Mouse (Mus musculus) olfactory bulb, adult 2 months (tissue): Measurements from ENCODE around the gene Cfap52. TPM values are rescaled to one million over a fixed set of nuclear protein-coding genes. Genes with fewer than 3 reads are reported as not detected.

Source experiments
- H3K27ac ChIP-seq: fragments of 200-500 bp; 2 replicates; pipeline ENCODE4 v1.5.1; 2012; ENCODE audit warnings: low read depth, low read length; ENCODE audit not compliant: insufficient read depth
- H3K4me1 ChIP-seq: fragments of 200-500 bp; 2 replicates; pipeline ENCODE4 v1.6.1; 2012; ENCODE audit warnings: low read length; ENCODE audit not compliant: control insufficient read depth, insufficient read depth
- H3K4me3 ChIP-seq: fragments of 200-500 bp; 2 replicates; pipeline ENCODE4 v1.5.1; 2012; ENCODE audit warnings: mild to moderate bottlenecking, low read depth, low read length, moderate library complexity; ENCODE audit not compliant: insufficient read depth
- CTCF ChIP-seq: fragments of 200-500 bp; IDR thresholded peaks from 2 replicates; pipeline ENCODE4 v1.5.1; 2012; ENCODE audit warnings: low read depth, mild to moderate bottlenecking, low read length, moderate library complexity; ENCODE audit not compliant: insufficient read depth
- POLR2A ChIP-seq: fragments of 200-500 bp; IDR thresholded peaks from 2 replicates; pipeline ENCODE4 v1.6.1; 2012; ENCODE audit warnings: mild to moderate bottlenecking, low read depth, low read length, moderate library complexity; ENCODE audit not compliant: insufficient read depth
- WGBS: fragments of 180-500 bp; shearing (Covaris S2); methylation state at CpG from one replicate; pipeline ENCODE4 v1.1.7; 2018; 5-methylcytosine and 5-hydroxymethylcytosine counted together
- polyA plus RNA-seq: library from polyadenylated mRNA; stranded (reverse); fragments of >200 nt; gene quantifications from 2 replicates; pipeline ENCODE4 v1.2.4, GENCODE M21; 2012; ENCODE audit warnings: low replicate concordance; ENCODE audit not compliant: missing spikeins, insufficient read depth, insufficient read length

Gene Cfap52
- polyA plus RNA-seq, 1 experiment: not detected

DNA sequence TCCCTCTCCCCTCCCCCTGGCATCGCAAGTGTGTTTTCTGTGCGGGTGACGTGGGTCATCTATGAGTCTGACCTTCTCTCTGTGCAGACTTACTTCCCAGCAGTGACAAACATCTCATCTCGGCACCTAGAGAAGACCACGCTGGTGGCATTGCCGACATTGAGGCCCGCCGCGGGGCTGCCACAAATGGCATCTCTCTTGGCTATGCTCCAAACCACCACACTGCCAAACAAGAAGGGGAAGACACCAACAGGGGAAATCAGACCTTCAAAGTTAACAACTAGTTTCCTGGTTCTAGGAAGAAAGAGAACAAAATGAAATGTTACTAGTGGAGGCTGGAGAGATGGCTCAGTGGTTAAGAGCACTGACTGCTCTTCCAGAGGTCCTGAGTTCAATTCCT lies 16.0 kb downstream of the Cfap52 start:
- TF ChIP-seq CTCF (no peak), POLR2A (no peak)
- Histone ChIP-seq H3K27ac (no peak overlapping the region), H3K4me3 (no peak overlapping the region), H3K4me1 (no peaks in the 10 kb centered on the region)
- 72% methylated on average over 9 of the region's 9 CpGs for WGBS

DNA sequence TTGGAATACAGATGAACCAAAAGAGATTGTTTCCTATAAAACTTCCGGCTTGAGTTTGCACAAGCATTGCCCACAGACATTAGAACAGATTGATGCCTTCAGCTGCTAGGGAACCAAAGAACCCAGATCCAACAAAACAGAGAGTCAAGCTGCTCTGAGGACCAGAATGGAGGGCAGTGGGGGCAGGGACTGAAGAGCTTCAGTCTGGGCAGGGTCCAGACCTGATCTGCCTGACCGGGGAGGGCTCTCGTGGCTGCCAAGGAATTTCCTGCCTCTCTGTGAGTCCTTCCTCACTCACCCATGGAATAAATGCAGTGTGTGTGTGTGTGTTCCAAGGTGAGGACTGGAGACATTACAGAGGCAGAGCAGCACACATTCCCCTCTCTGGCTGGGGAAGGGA lies 17.2 kb downstream of the Cfap52 start:
- H3K27ac ChIP-seq: no peak overlapping the region

DNA sequence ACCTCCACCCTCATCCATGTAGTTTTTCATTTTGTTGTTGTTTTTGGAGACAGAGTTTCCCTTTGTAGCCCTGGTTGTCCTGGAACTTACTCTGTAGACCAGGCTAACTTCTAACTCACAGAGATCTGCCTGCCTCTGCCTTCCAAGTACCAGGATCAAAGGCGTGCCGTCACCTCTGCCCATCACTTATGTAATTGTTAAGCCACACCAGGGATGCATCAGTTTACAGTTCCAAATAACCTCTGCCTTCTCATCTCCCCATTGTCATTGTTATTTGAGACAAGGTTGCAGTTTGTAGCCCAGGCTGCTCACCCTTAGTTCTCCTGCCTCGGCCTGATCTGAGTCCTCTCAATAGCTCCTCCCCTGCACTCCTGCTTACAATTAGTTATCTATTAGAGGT lies 33.3 kb downstream of the Cfap52 start:
- H3K4me1 ChIP-seq: no peaks in the 10 kb centered on the region
- WGBS: 97% methylated on average over 3 of the region's 3 CpGs
- no peak for TF ChIP-seq CTCF
- no peak for TF ChIP-seq POLR2A
- no peak overlapping the region for H3K4me3 ChIP-seq
- H3K27ac ChIP-seq: no peak overlapping the region

More for the DNA sequence above, 17.2 kb downstream of the Cfap52 start:
- TF ChIP-seq POLR2A: no peak
- TF ChIP-seq CTCF: no peak
- H3K4me1 ChIP-seq: no peaks in the 10 kb centered on the region
- H3K4me3 ChIP-seq: no peak overlapping the region
- 58% methylated on average over 3 of the region's 3 CpGs for WGBS

DNA sequence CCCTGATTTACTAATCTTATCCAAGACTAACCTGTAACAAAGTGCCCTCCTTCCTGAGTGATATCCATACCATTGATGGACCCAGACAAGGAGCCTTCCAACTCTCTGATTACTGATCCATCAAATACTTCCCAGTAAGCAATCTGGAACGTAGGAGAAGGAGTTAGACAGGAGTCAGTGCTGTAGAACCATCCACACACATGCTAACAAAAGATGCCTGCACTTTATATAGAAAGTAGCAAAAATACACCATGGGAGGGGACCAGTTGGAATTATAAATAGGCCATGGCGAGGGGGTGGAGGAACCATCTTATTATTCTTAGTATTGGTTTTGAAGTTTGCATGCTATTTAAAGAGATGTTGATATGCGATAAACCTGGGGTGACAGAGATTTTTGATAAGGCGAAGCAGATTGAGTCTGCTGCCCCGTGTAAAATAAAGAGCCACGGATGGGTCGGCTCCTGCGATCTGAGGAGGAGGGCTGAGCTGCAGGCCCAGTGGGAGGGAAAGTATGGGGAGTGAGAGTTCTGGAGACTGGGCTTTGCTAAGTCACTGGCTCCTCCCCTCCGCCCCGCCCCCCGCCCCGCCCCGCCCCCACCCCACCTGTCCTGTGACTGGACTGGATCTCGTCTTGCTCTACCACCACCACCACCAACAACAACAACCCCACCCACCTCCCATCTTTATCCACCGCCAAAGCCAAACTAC lies 38.9 kb downstream of the Cfap52 start:
- H3K4me3 ChIP-seq: no peak overlapping the region
- TF ChIP-seq CTCF: no peak
- TF ChIP-seq POLR2A: no peak
- H3K4me1 ChIP-seq: peaks cover 14% of the 10 kb centered on the region
- H3K27ac ChIP-seq: no peak overlapping the region
- WGBS: 21% methylated on average over 11 of the region's 15 CpGs

DNA sequence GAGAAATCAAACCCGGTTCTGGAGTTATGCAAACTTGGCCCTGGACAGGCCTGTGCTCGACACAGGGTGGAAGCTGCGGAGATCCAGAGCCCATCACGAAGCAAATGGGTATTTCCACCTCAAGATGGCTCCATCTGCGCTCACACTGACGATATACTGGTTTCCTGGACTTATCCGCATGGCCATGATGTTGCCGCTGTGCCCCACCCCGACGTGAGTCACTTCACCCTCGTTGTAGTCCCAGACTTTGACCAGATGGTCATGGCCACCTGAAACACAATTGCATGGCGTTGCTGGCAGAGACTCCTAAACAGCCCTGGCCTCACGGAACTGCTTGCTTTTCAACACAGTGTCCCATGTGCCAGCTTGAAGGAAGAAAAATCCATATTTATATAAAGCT lies 40.5 kb downstream of the Cfap52 start:
- H3K27ac ChIP-seq: no peak overlapping the region

DNA sequence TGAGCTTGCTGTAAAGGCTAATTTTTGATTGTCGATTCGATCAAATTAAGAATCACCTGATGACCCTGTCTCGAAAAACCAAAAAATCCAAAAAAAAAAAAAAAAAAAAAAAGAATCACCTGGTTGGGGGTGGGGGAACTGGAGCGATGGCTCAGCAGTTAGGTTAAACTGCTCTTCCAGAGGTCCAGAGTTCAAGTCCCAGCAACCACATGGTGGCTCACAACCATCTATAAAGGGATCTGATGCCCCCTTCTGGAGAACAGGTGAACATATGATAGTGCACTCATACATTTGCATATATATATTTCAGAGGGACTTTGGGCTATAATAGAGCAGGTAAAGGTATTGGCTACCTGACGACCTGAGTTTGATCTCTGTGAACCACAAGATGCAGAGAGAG lies 41.7 kb downstream of the Cfap52 start:
- WGBS: 96% methylated on average over 5 of the region's 5 CpGs
- TF ChIP-seq CTCF (no peak), POLR2A (no peak)

More for the DNA sequence above, 40.5 kb downstream of the Cfap52 start:
- 94% methylated on average over 13 of the region's 13 CpGs for WGBS
- Histone ChIP-seq H3K4me3 (no peak overlapping the region), H3K4me1 (peaks cover 17% of the 10 kb centered on the region)
- TF ChIP-seq CTCF: no peak
- TF ChIP-seq POLR2A: no peak

DNA sequence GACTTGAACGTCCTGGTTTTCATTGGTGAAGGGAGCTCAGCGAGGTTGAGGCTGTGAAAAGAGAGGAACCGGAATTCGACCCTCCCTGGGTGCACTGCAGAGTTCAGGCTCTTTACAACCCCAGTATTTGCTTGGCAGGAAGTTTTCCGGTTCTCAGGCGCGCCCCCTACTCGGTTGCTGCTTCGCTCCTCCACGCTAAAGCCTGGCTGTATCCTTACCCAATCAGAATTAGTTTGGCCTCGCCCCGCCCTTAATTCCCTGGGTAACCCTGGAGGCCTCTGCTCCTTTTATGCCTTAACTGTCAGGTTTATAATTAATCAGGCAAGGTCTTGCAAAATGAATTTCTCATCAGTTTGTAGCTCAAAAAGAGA lies 42.7 kb downstream of the Cfap52 start:
- WGBS: under 1% methylated on average over 12 of the region's 12 CpGs

More for the DNA sequence above, 41.7 kb downstream of the Cfap52 start:
- Histone ChIP-seq H3K4me1 (peaks cover 17% of the 10 kb centered on the region), H3K4me3 (no peak overlapping the region), H3K27ac (no peak overlapping the region)

DNA sequence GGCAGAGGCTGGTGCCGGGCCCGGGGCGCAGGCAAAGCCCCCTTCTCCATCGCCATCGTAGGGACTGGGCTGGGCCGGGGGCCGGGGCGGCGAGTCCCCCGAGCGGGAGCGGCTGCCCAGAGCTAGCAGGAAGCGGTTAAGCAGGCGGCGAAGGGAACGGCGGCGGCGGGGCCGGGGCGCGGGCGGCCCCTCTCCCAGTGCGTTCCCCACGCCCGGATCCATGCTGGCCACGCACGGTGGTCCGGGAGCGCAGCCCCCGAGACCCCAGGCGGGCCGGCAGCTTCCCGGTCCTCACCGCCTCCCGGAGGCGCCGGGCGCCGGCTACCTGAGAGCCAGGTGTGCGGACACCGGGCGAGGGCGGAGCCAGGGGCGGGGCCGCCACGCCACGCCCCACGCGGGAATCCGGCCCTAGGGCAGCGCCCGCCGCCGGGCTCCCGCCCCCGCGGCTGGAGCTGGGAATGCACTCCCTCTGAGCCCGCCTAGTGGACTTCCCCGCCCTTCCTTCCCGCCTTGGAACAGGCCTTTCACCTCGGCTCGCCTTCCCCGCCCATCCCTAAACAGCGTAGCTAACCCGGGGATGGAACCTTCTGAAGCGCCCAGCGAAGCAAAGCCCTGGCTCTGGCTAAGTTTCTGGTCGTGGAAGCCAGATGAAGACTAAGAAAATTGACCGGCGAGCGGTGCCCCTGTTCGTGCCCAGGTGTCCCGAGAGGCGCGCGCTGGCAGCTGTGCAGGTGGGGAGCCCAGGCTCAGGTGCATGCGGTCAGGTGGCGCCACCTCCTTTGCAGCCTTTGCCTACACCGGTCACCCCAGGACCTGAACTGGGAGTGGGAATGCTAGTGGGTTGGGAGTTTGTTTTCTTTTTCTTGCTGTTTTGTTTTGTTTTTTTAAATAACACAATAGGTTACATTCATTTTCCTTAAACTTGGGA lies 43.4 kb downstream of the Cfap52 start, which contains the start of gene Usp43:
Usp43 (minus strand) TSS at position 327 of the 928 bp plus-strand sequence.
- H3K4me1 ChIP-seq: peaks cover 17% of the 10 kb centered on the region
- H3K4me3 ChIP-seq: peak within 1 kb of the TSS; percentile 51
- WGBS: under 1% methylated on average over 80 of the region's 80 CpGs
- H3K27ac ChIP-seq: no peak within 1 kb of the TSS
- no peak for TF ChIP-seq CTCF
- no peak for TF ChIP-seq POLR2A

More for the DNA sequence above, 42.7 kb downstream of the Cfap52 start:
- TF ChIP-seq POLR2A (no peak), CTCF (no peak)
- H3K27ac ChIP-seq: no peak overlapping the region
- peak overlapping the region; percentile 51 for H3K4me3 ChIP-seq
- peaks cover 17% of the 10 kb centered on the region for H3K4me1 ChIP-seq

DNA sequence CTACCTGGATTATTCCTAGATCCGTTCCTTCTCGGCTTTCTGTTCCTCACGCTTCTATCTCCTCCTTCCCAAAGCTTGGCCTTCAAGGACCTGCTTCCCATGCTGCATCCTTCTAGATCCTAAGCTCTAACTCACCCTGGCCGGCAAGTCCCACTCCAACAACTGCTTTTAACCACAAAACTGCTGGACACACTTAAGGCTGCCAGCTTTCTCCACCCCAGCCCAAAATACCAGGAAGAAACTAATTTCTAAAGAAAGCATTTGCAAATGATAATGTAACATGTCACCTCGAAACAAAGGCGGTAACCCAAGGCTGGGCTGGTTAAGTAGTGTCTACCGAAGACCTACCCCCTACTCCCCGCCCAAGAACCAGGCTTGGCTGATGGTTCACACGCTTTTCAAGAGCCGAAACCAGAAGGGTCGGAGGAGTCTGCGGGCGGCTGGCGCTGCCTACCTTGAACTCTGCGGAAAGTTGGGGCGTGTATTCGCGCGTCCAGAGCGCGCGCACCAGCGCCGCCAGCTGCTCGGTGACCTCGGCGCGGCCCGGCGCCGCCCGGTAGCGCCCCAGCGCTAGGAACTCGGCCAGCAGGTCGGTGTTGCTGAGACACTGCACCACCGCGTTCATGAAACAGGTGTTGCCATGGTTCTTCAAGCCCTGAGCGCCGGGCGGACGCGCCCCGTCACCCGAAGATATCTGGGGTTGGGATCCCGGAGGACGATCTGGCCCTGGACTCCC lies 44.2 kb downstream of the Cfap52 start:
- Histone ChIP-seq H3K27ac (no peak overlapping the region), H3K4me1 (peaks cover 16% of the 10 kb centered on the region), H3K4me3 (peak overlapping the region; percentile 51)
- TF ChIP-seq CTCF (no peak), POLR2A (no peak)
- 8% methylated on average over 47 of the region's 47 CpGs for whole genome bisulfite sequencing
